Mouse (Mus musculus): ENCODE data around the gene Arhgef19.
A peak's percentile ranks its signal among the peaks of the same experiment; 100 is the strongest.

Gene Arhgef19

DNA sequence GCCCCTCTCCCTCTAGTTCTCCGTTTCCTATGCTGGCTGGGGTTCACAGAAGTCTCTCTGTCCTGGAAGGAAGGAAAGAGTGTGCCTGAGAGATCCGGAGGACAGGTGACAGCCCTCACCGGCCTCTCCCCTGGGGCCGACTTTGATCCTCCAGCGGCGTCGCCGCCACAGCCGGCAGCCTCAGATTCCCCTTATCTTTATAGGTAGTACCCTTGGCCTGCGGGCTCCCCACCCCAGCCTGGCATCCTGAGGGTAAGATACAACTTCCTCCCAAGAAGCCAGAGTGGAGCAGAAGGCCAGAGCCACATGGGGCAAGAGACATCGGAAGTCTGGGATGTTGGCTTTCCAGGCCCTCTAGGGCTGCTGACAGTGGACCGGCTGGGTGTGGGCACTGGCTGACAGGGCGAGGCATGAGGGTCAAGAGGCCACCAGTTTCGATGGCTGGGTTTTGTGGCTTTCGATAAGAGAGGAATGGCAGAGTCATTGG is 48.3 kb downstream of the Arhgef19 start:
- DNase-seq, result no peak

DNA sequence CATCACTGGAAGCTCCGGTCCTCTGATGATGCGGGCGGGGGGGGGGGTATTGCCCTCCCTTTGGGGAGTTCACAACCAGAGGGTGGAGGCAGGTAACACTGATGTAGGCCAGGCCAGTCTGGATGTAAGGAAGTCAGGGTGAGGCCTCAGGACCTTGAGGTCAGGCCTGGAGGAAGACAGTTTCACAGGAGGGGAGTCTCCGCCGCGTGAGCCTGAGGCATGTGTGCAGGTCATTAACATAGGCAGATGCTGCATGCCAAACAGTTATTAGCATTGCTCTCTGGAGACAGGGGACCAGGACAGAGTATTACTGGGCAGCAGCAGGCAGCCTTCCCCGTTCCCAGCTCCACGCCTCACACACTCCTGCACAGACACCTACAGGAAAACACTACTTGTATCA is 48.9 kb downstream of the Arhgef19 start:
- DNase-seq, result no peak

DNA sequence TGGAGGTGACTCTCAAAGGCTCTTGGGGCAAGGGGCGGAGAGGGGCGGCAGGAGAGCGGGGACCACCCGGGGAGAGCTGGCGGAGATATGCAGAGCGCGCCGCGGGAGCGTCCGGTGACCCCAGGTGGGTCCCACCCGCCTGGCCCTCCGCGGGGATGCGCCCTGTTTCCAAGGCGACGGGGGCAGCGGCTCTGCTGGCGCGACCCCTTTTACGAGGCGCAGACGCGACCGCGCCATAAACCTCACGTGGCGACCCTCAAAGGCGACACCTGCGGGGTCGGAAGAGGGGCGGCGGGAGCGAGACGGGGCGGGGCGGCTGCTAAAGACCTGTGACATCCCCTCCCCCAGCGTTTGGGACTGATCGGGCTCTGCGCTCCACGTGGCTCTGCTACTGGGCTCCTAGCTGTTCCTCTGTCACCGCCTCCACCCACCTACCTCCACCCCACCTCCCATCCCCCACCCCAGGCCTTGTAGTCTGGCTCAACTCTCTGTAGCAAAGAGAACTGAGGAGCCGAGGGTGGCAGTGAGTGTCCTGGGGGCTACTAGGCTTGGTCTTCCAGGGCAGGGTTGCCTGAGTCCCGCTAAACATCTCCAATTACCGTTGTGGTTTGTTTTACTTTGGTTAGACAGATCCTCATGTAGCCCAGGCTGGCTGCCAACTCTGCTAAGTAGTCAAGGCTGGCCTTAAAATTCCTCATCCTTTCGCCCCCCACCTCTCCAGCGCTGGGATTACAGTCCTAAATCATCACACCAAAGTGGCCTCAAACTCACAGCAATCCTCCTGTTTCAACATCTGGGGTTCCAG is 52.5 kb downstream of the Arhgef19 start:
- DNase-seq, result peak in 1 of 2 experiments; percentile 43

DNA sequence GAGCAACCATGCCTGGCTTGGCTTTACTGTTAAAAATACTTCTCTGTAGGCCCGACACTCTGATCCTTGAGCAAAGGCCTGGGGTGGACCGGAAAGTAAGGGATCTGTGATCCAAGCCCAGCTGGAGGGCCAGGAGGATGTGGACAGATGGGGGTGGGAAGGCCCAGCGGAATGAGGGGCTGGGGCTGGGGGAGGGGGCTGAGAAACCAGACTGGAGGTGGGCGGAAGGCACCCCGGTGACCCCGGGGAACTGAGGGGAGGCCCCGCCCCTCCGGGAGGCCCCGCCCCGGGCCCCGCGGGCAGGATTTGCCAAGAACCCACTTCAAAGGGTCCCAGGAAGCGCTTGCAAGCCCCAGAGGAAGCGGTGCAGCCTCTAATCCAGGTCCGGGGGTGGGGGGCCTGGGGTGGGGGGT is 56.5 kb downstream of the Arhgef19 start:
- DNase-seq, result peak; percentile 57 to 76

DNA sequence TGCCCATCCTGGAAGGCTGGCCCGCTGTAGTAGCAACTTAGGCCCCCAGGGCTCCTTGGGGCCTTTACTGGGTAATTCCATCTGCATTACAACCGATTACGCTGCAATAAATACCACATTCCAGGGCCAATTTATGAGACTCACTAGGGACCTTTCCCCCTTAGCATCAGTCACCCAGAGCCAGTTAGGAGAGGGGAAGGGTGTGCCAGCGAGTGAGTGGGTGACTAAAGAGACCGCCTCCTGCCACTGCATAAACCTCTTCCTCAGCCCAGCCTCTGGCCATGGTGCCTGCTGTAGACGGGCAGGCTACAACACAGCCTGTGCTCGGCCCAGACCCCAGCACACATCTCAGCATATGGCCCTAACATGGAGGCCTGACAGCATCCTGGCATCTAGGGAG is 58.6 kb downstream of the Arhgef19 start:
- DNase-seq, result no peak

DNA sequence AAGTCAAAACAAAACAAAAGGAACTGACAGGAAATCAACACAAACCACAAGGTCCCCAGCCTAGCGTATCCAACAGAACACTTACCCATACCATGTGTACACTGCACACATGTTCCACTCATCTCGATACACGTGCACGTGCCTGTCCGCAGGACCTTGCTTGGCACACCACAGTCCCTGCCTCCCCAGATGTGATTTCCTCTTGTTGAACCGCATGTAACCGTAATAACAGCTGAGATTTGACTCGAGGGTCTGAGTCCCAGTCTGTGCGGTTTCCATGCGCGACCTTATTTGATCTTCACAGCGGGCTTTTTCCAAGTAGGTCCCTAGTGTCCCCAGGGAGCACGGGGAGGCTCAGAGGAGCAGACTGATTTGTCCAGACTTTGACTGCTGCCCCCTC is 60.1 kb downstream of the Arhgef19 start:
- no peak for DNase-seq

DNA sequence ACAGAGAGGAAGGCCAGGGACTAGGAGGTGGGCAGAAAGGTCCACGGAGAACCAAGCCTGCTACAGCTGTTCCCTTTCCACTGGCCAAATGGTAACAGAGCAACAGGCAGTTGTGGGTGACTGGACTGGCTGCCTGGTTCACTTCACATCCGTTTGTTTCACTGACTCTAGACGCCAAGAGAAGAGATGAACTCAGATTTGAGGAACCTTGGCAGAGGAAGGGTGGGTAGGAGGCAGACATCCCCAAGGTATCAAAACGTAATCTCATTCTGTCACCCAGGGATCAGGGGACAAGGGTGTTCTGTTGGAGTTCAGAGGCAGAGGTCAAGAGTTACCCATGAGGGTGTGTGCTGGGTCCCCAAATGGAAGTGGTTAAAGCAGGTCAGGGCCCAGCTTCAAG is 60.9 kb downstream of the Arhgef19 start:
- DNase-seq, result no peak

DNA sequence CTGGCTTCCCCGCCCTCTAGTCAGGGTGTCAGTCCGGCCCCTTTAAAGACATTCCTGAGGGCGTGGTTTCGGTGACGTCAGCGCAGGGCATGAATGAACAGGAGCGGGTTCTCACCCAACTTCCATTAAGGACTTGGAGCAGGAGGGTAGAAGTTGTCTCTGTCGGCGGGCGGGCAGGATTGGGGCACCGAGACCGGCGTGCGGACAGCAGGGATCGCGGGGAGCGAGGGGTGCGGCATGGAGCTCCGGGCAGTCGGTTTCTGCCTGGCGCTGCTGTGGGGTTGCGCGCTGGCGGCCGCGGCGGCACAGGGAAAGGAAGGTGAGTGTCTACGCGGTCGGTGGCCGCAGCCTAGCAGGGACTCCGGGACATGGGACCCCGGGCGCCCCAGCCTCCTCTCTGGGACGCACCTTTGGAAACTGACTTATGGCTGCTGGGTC is 61.8 kb downstream of the Arhgef19 start, which contains the start of gene Epha2:
Gene Epha2, plus strand, starts transcription at position 125 of the 438 bp plus-strand sequence.
- DNase-seq, result peak; percentile 22 to 24

DNA sequence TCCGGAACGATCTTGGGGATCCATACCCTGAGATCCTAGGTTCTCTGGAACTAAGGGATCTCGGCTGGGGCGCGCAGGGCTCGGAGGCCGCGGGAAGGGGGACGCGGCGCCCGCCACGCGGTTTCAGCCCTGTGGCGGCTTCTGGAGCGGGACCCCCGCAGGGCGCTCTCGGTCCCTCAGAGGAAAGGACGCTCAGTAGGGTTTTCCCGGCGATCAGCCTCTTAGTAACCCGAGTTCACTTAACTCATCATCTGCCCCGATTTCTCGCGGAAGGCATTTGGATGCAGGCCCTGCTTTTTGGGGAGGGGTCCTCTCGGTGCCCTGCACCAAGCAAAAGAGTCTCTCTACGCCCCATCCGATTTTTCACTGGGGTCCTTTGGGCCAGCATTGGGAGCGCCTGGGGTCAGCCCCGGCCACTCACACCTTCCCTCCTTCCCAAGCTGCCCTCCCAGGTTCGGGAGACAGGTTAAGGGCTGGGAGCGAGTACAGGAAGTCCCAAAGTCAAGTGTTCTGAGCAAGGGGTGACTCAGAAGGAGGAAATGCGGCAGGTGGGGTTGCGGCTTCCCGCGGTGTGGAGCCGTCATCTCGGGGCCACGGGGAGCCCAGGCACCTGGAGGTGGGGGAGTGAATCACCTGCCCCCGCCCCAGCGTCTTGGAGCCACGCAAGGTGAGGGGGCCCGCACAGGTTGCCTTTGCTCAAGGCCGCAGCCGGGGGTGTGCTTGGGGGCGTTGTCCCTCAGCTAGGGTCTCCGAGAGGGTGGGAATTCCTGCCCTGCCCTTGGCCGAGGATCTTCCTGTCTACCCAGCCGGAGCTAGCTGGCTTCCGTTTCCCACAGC is 62.5 kb downstream of the Arhgef19 start:
- peak; percentile 28 to 39 for DNase-seq

DNA sequence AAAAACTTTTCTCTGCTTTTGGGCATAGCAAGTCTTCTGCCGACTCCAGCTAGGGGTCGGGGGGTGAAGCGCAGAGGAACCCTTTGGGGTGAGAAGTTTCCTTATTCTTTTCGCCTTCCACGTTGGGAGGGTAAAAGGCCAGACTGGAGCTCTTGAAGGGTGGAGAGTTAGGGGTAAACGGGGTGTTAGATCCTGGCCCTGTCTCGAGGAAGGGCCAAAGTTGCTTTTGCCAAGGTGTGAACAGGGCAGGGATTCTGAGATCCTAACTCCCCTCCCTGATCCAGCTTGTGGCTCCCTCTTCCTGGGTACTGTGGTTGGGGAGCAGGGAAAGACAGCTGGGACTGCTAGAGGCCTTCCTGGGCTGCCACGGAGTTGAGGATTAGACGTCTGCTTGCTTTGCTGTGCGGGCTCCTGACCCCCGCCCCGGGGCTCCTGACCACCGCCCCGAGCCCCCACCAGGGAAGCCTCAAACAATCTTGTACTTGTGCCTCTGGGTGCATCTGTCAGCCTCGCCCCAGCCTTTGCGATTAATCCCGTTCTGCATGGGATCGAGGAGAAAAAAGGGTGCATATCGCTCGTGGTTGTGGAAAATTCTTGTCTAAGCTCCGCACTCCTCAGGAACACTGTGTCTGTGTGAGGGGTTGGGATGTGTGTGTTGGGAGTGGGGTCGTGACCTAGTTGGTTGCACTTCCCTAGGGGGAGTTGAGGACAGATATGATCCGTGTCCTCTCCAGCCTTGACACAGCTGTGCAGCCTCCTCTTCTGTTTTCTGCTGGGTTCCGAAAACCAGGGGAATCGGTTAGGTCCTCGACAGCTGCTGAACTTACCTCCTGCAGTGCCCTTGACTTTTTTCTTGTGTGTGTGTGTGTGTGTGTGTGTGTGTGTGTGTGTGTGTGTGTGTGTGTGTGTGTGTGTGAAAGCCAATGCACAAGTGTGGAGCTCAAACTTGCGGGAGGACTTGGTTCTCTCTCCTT is 63.4 kb downstream of the Arhgef19 start:
- no peak for DNase-seq

DNA sequence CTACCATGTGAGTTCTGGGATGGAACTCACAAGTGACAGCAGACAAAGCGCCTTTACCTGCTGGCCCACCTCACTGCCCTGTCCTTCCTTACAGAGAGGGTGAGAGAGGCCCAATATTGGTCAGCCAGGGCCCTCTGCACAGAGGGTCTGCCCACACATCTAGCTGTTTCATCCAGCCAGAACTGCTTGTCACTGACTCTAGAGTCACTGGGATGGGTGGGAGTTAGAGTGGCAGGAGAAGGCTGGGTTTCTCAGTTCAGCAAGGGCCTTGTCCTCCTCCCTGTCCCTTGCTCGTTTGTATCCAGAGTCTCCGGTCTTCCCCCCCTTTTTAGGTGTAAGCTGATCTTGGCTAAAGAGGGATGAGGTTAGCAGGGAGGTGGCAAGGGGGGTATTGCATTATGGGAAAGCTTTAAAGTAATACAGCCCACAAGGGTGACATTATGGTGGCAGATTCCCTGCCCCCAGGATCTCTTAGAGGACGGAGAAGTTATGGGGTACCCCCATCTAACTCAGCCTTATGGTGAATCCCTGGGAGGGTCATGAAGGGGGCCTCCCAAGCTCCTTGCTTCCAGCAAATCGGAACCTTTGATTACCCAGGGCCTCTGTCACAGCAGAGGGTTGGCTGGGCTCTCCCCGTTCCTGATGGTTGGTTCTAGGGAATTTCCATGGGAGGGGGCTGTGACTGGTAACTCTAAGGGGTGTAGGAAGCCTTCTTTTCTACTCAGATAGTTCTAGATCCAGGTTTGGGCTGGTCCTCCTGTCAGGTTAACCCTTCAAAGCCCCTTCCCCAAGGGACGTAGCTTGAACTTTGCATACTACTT is 64.3 kb downstream of the Arhgef19 start:
- DNase-seq, result no peak

DNA sequence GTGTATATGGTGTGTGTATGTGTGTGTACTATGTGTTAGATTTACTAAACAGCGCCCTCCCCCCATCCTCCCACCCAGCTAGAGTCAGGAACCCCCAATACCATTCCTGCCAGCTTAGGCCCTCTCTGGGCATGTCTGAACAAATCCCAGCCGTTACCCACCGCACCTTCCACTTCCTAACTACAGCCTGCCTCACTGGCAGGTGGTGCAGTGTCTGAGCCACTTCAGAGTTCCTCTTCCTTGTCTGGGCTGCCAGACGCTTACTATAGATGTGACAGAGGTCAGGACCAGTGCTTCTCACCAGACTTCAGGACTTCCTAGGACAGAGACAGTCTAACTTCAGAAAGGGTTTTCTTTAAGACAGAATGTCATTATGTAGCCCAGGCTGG is 64.9 kb downstream of the Arhgef19 start:
- no peak for DNase-seq

DNA sequence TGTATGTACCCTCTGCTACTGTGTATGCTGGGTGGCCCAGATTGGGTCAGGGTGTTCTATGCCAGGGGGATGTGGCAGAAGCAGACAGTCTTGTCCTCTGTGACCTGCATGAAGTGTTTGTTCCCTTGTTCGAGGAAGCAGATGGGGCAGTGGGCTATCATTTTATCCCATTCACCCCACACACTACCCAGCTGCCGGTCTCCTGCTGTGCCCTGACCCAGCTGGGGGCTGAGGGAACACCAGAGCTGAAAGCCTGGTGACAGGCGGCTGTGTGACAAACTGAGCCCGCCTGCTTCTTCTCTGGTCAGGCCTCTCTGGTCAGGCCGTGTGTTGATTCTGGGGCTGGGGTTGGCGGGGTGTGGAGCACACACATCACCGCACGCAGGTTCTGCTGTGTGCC is 66.8 kb downstream of the Arhgef19 start:
- no peak for DNase-seq
